8 mouse cellular contexts compared by ENCODE assay signal in the genomic region with DNA sequence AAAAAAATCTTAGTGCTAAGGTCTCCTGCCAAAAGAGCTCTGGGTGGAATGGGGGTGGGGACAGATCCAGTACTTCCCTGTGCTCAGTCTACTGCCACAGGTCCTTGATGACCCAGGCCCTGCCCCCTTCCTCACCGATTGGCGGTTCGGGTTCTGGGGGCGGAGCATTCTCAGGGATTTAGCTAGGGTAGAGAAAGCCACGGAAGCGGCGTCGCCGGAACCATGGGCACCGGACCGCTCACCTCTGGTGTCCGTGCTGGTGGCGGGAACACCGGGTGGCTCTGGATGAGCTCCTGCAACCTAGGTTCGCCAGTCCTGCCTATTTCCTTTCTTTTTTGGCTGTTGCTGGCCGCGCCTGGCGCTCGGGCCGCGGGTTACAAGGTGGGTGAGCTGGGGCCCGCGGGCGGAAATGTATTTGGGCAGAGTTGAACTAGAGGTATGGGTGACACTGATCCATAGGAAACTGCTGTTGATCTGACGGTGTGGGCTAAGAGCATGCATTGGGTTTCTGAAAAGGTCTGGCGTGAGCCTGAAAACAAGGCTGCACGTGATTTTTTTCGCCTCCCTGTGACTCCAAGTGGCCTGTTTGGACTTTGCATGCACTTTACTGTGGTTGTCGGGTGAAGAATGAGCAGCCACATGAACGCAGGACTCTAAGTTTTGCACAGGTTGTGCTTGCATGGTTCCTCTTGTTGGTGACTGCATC. TPM values are rescaled to one million over a fixed set of nuclear protein-coding genes. Genes with fewer than 3 reads are reported as not detected.
DNase-seq lines count a peak whose midpoint lies in the region; ATAC-seq and TF ChIP-seq lines count a peak whose summit lies in the region.

Man2b1 (plus strand) TSS at position 163 of the 706 bp plus-strand sequence.

- peak; percentile 95 for DNase-seq in MEL (ENCODE audit: low read depth, low spot score)
- DNase-seq in cerebellum, adult 2 months: peak; percentile 87 to 90
- DNase-seq in forelimb bud, embryonic 11.5 days (ENCODE audit: low read depth, low spot score): peak; percentile 63
- peak; percentile 95 for DNase-seq in layer of hippocampus, adult 9-11 months
- peak; percentile 97 for DNase-seq in lung, postnatal 0 days (ENCODE audit: low spot score)
- DNase-seq in ovary, postnatal 14 days (ENCODE audit: low spot score): peak; percentile 78
- DNase-seq in thymus, postnatal 14 days: peak; percentile 88

- peak within 1 kb of the TSS; percentile 92 for H3K4me2 ChIP-seq in lung, postnatal 0 days (replicated peaks; ENCODE audit: low read depth, low read length)

- ATAC-seq in hematopoietic stem cell, adult 5-6 weeks (replicated peaks in 1 of 2; ENCODE audit: insufficient read depth in 1 of 2, low FRiP score in 2 of 2, low TSS enrichment in 1 of 2, low read depth in 1 of 2, poor library complexity in 2 of 2, severe bottlenecking in 2 of 2): peak; percentile 74 to 78
- ATAC-seq in lung, postnatal 0 days: peak; percentile 97

- peak; percentile 66 to 80; a peak in 3 of 4 replicates for TF ChIP-seq POLR2A in MEL (IDR thresholded peaks at IDR 0.05; ENCODE audit: control insufficient read depth in 1 of 2, insufficient read depth in 1 of 2, low read depth in 1 of 2, low read length in 2 of 2, poor library complexity in 1 of 2)
- TF ChIP-seq POLR2A in cerebellum, adult 2 months (IDR thresholded peaks at IDR 0.05; ENCODE audit: borderline replicate concordance, insufficient read depth, low read length): peak; percentile 80

- H3K4me1 ChIP-seq in MEL (ENCODE audit: control insufficient read depth in 1 of 2, insufficient read depth in 2 of 2, low read length in 2 of 2): peaks cover 8 to 30% of the 10 kb centered on the region in 2 experiments
- H3K4me1 ChIP-seq in cerebellum, adult 2 months (ENCODE audit: control insufficient read depth, insufficient read depth, low read length): peaks cover 13% of the 10 kb centered on the region
- peaks cover 4% of the 10 kb centered on the region for H3K4me1 ChIP-seq in lung, postnatal 0 days (ENCODE audit: insufficient read depth, low read depth, low read length)

- peaks cover 10% of the 10 kb centered on the region for H3K79me2 ChIP-seq in MEL (ENCODE audit: control insufficient read depth, insufficient read depth, low read length, poor library complexity)

- peaks cover 0 to 19% of the 10 kb centered on the region in 2 experiments; a peak in 2 of 4 replicates for H3K36me3 ChIP-seq in MEL (ENCODE audit: control insufficient read depth in 1 of 2, insufficient read depth in 2 of 2, low read length in 2 of 2)
- peaks cover 10% of the 10 kb centered on the region; the same call in 1 of the 2 replicates for H3K36me3 ChIP-seq in lung, postnatal 0 days (ENCODE audit: insufficient read depth, low read length)

- peak in 1 of 3 experiments; percentile 25; a peak in 1 of 6 replicates for TF ChIP-seq CTCF in MEL (IDR thresholded peaks at IDR 0.05 in 2 of 3, conservative IDR thresholded peaks at IDR 0.05 in 1 of 3; ENCODE audit: control insufficient read depth in 1 of 3, insufficient read depth in 1 of 3, low read depth in 2 of 3, low read length in 3 of 3, poor library complexity in 1 of 3, severe bottlenecking in 1 of 3)
- TF ChIP-seq CTCF in cerebellum, adult 2 months (IDR thresholded peaks at IDR 0.05; ENCODE audit: borderline replicate concordance, insufficient read depth, low read depth, low read length): 0 out of 2 replicates have a peak, but pooled peaks have one; percentile 25
- TF ChIP-seq CTCF in lung, postnatal 0 days (IDR thresholded peaks at IDR 0.05): peak; percentile 60

- peak within 1 kb of the TSS; percentile 63 for H3K9ac ChIP-seq in MEL (ENCODE audit: control insufficient read depth, low read depth, low read length, poor library complexity, severe bottlenecking)
- H3K9ac ChIP-seq in lung, postnatal 0 days (replicated peaks; ENCODE audit: low read depth): peak within 1 kb of the TSS; percentile 75

- no peak for TF ChIP-seq RAD21 in MEL (IDR thresholded peaks at IDR 0.05; ENCODE audit: low read depth, low read length)

- no peaks in the 10 kb centered on the region for H3K27me3 ChIP-seq in MEL (ENCODE audit: control insufficient read depth in 1 of 2, insufficient read depth in 2 of 2, low read length in 2 of 2)
- no peaks in the 10 kb centered on the region for H3K27me3 ChIP-seq in cerebellum, adult 2 months (ENCODE audit: control insufficient read depth, insufficient read depth, low read length)
- no peaks in the 10 kb centered on the region for H3K27me3 ChIP-seq in lung, postnatal 0 days (replicated peaks; ENCODE audit: insufficient read depth, low read length)

- H3K9me3 ChIP-seq in MEL (replicated peaks; ENCODE audit: insufficient read depth, low read length): no peaks in the 10 kb centered on the region
- H3K9me3 ChIP-seq in lung, postnatal 0 days (ENCODE audit: low read length): no peaks in the 10 kb centered on the region

- TF ChIP-seq EP300 in MEL (IDR thresholded peaks at IDR 0.05; ENCODE audit: low read depth in 1 of 2, low read length in 2 of 2): 0 out of 4 replicates have a peak, but pooled peaks of 1 of the 2 experiments have one; percentile 15
- no peak for TF ChIP-seq EP300 in lung, postnatal 0 days (IDR thresholded peaks at IDR 0.05)

- peak within 1 kb of the TSS; percentile 54 to 76 for H3K4me3 ChIP-seq in MEL (ENCODE audit: control insufficient read depth in 1 of 2, insufficient read depth in 1 of 2, low read depth in 2 of 2, low read length in 2 of 2)
- peak within 1 kb of the TSS; percentile 93 for H3K4me3 ChIP-seq in cerebellum, adult 2 months (replicated peaks; ENCODE audit: insufficient read depth, low read depth, low read length)
- peak within 1 kb of the TSS; percentile 70 for H3K4me3 ChIP-seq in lung, postnatal 0 days (ENCODE audit: low read depth, low read length)

- peak within 1 kb of the TSS; percentile 94 for H3K27ac ChIP-seq in MEL (ENCODE audit: control insufficient read depth, low read depth, low read length)
- peak within 1 kb of the TSS; percentile 70; the same call in 1 of the 2 replicates for H3K27ac ChIP-seq in cerebellum, adult 2 months (ENCODE audit: insufficient read depth, low read length)
- peak within 1 kb of the TSS; percentile 67; the same call in 1 of the 2 replicates for H3K27ac ChIP-seq in lung, postnatal 0 days (ENCODE audit: low read length)

- under 1% methylated on average over 30 of the region's 30 CpGs for WGBS in cerebellum, adult 2 months
- 2% methylated on average over 30 of the region's 30 CpGs for WGBS in lung, postnatal 0 days

TF ChIP-seq in MEL, 35 proteins besides CTCF, POLR2A, EP300 and RAD21 (continues in another document):
- no peak for TF ChIP-seq MAFK (IDR thresholded peaks at IDR 0.05; ENCODE audit: borderline replicate concordance, low read depth, low read length)
- TF ChIP-seq ZC3H11A (IDR thresholded peaks at IDR 0.05; ENCODE audit: low read depth, low read length): no peak
- no peak for TF ChIP-seq E2F4 (IDR thresholded peaks at IDR 0.05; ENCODE audit: borderline replicate concordance, low read depth, low read length)
- TF ChIP-seq ZMIZ1 (IDR thresholded peaks at IDR 0.05; ENCODE audit: low read depth, low read length): peak; percentile 79; the same call in 1 of the 2 replicates
- no peak for TF ChIP-seq TAL1 (IDR thresholded peaks at IDR 0.05; ENCODE audit: low read length)
- no peak for TF ChIP-seq NRF1 (IDR thresholded peaks at IDR 0.05; ENCODE audit: insufficient read depth, low read depth, low read length, poor library complexity, severe bottlenecking)
- TF ChIP-seq USF2 (IDR thresholded peaks at IDR 0.05; ENCODE audit: borderline replicate concordance in 1 of 2, insufficient read depth in 1 of 2, low read depth in 1 of 2, low read length in 2 of 2): no peak
- peak; percentile 76; the same call in 1 of the 2 replicates for TF ChIP-seq BHLHE40 (IDR thresholded peaks at IDR 0.05; ENCODE audit: borderline replicate concordance, low read depth, low read length)
- TF ChIP-seq CHD1 (IDR thresholded peaks at IDR 0.05; ENCODE audit: low read depth, low read length): no peak
- TF ChIP-seq JUND (IDR thresholded peaks at IDR 0.05; ENCODE audit: low read depth, low read length): no peak
- no peak for TF ChIP-seq MEF2A (IDR thresholded peaks at IDR 0.05; ENCODE audit: extremely low read depth, insufficient replicate concordance, low read depth, low read length, poor library complexity, severe bottlenecking)
- TF ChIP-seq NELFE (IDR thresholded peaks at IDR 0.05; ENCODE audit: low read depth, low read length): peak; percentile 59
- no peak for TF ChIP-seq KAT2A (conservative IDR thresholded peaks at IDR 0.05; ENCODE audit: low read depth, low read length)
- peak; percentile 46; the same call in 1 of the 2 replicates for TF ChIP-seq ELF1 (IDR thresholded peaks at IDR 0.05; ENCODE audit: low read depth, low read length)
- TF ChIP-seq SMC3 (IDR thresholded peaks at IDR 0.05; ENCODE audit: low read depth, low read length): no peak
- no peak for TF ChIP-seq TCF12 (IDR thresholded peaks at IDR 0.05; ENCODE audit: low read depth, low read length)
- no peak for TF ChIP-seq UBTF (IDR thresholded peaks at IDR 0.05; ENCODE audit: borderline replicate concordance, insufficient read depth, low read depth, low read length)
- no peak for TF ChIP-seq POLR2AphosphoS5 (IDR thresholded peaks at IDR 0.05; ENCODE audit: borderline replicate concordance, low read depth, low read length)
- TF ChIP-seq RCOR1 (IDR thresholded peaks at IDR 0.05; ENCODE audit: low read depth, low read length): no peak
- no peak for TF ChIP-seq CHD2 (IDR thresholded peaks at IDR 0.05; ENCODE audit: low read length)
- TF ChIP-seq ETS1 (IDR thresholded peaks at IDR 0.05; ENCODE audit: low read depth, low read length): 0 out of 2 replicates have a peak, but pooled peaks have one; percentile 23
- no peak for TF ChIP-seq GATA1 (IDR thresholded peaks at IDR 0.05; ENCODE audit: low read depth, low read length)
- TF ChIP-seq ZKSCAN1 (IDR thresholded peaks at IDR 0.05; ENCODE audit: low read depth, low read length): no peak
- peak; percentile 40; the same call in 1 of the 2 replicates for TF ChIP-seq HCFC1 (IDR thresholded peaks at IDR 0.05; ENCODE audit: low read depth, low read length)
- peak; percentile 68; the same call in 1 of the 2 replicates for TF ChIP-seq TBP (IDR thresholded peaks at IDR 0.05; ENCODE audit: low read depth, low read length)
- no peak for TF ChIP-seq MYC (IDR thresholded peaks at IDR 0.05; ENCODE audit: low read depth, low read length)
- peak; percentile 66 for TF ChIP-seq USF1 (IDR thresholded peaks at IDR 0.05; ENCODE audit: low read depth, low read length)

RNA-seq across cellular contexts. Expression of gene Man2b1, which starts in this region (rescaled TPM):
- 10.8 and 11.5 TPM in 2 replicates for total RNA-seq in MEL (2012; rRNA removed)
- polyA plus RNA-seq in MEL (2012; ENCODE audit: insufficient read depth in 1 of 2, insufficient read length in 2 of 2, low read depth in 1 of 2, low replicate concordance in 2 of 2, missing spikeins in 1 of 2): 10 to 100 TPM in 1 of 2 experiments, not detected in 1; 24.7 TPM
- 34.7 and 35.7 TPM in 2 replicates for polyA plus RNA-seq in cerebellum, adult 2 months (2012; rRNA removed)
- total RNA-seq in hematopoietic stem cell, adult 5-6 weeks (2017): 46.2 and 55.0 TPM in 2 replicates
- 38.4 and 40.6 TPM in 2 replicates for polyA plus RNA-seq in lung, postnatal 0 days (2015; fragmentation: Nextera tagmentation; extraction: Ambion mirVana)

Comparison
In these comparisons a context has a peak if more than half of its experiments do, and no peak if none do; other contexts are left out.
1. Peak in every context shown above with its lines: DNase-seq, ATAC-seq, H3K4me3 ChIP-seq and H3K27ac ChIP-seq.